Mouse (Mus musculus): ENCODE results near the gene Gm20388. TPM values are rescaled to one million over a fixed set of nuclear protein-coding genes. Genes with fewer than 3 reads are reported as not detected.
A peak's percentile ranks its signal among the peaks of the same experiment; 100 is the strongest.

Gm20388 gene
- polyA plus RNA-seq, 1 experiment from 2014 or later, result not detected

- no peaks in the 10 kb centered on the region for H3K36me3 ChIP-seq (ENCODE audit: control insufficient read depth, insufficient read depth, low read length)
- ATAC-seq (ENCODE audit: insufficient number of reproducible peaks, insufficient read depth, low FRiP score, low read depth), result no peak
- H3K4me1 ChIP-seq (ENCODE audit: control insufficient read depth in 2 of 2, insufficient read depth in 2 of 2, low read length in 2 of 2), result peaks cover 62 to 73% of the 10 kb centered on the region in 2 experiments
- WGBS, result under 1% methylated on average over 72 of the region's 73 CpGs
- peak overlapping the region; percentile 71 to 97 for H3K27ac ChIP-seq (replicated peaks in 1 of 2; ENCODE audit: control insufficient read depth in 1 of 2, insufficient read depth in 1 of 2, low read depth in 2 of 2, low read length in 2 of 2)
- H3K4me2 ChIP-seq (ENCODE audit: low read length), result peak overlapping the region; percentile 96
- H3K9me3 ChIP-seq (ENCODE audit: control insufficient read depth, low read length), result no peaks in the 10 kb centered on the region
- H3K27me3 ChIP-seq (ENCODE audit: control insufficient read depth, insufficient read depth, low read length), result no peaks in the 10 kb centered on the region
- H3K9ac ChIP-seq (ENCODE audit: low read length), result peak overlapping the region; percentile 93
- H3K4me3 ChIP-seq (ENCODE audit: control insufficient read depth in 1 of 2, insufficient read depth in 1 of 2, low read depth in 1 of 2, low read length in 2 of 2), result peak overlapping the region; percentile 85 to 93
These were observed 578.6 kb downstream of the Gm20388 start for GRCm38 (mm10) chr8:120489142-120489754.

GRCm38 (mm10) chr8:120489771-120490281 lies 579.2 kb downstream of the Gm20388 start:
- 4% methylated on average over 15 of the region's 15 CpGs for WGBS
- Histone ChIP-seq H3K9me3 (ENCODE audit: control insufficient read depth, low read length) (no peaks in the 10 kb centered on the region), H3K4me1 (ENCODE audit: control insufficient read depth in 2 of 2, insufficient read depth in 2 of 2, low read length in 2 of 2) (peaks cover 61 to 73% of the 10 kb centered on the region in 2 experiments), H3K36me3 (ENCODE audit: control insufficient read depth, insufficient read depth, low read length) (no peaks in the 10 kb centered on the region), H3K27me3 (ENCODE audit: control insufficient read depth, insufficient read depth, low read length) (no peaks in the 10 kb centered on the region), H3K27ac (replicated peaks in 1 of 2; ENCODE audit: control insufficient read depth in 1 of 2, insufficient read depth in 1 of 2, low read depth in 2 of 2, low read length in 2 of 2) (peak overlapping the region; percentile 71 to 97), H3K9ac (ENCODE audit: low read length) (peak overlapping the region; percentile 93), H3K4me3 (ENCODE audit: control insufficient read depth in 1 of 2, insufficient read depth in 1 of 2, low read depth in 1 of 2, low read length in 2 of 2) (peak overlapping the region; percentile 85 to 93), H3K4me2 (ENCODE audit: low read length) (peak overlapping the region; percentile 96)
- no peak for ATAC-seq (ENCODE audit: insufficient number of reproducible peaks, insufficient read depth, low FRiP score, low read depth)

GRCm38 (mm10) chr8:120490354-120491141 lies 579.9 kb downstream of the Gm20388 start:
- ATAC-seq (ENCODE audit: insufficient number of reproducible peaks, insufficient read depth, low FRiP score, low read depth), result no peak
- Histone ChIP-seq H3K4me2 (ENCODE audit: low read length) (peak overlapping the region; percentile 96), H3K36me3 (ENCODE audit: control insufficient read depth, insufficient read depth, low read length) (no peaks in the 10 kb centered on the region), H3K9ac (ENCODE audit: low read length) (peak overlapping the region; percentile 93), H3K27ac (replicated peaks in 1 of 2; ENCODE audit: control insufficient read depth in 1 of 2, insufficient read depth in 1 of 2, low read depth in 2 of 2, low read length in 2 of 2) (peak overlapping the region; percentile 29 to 97), H3K4me1 (ENCODE audit: control insufficient read depth in 2 of 2, insufficient read depth in 2 of 2, low read length in 2 of 2) (peaks cover 62 to 73% of the 10 kb centered on the region in 2 experiments), H3K9me3 (ENCODE audit: control insufficient read depth, low read length) (no peaks in the 10 kb centered on the region), H3K27me3 (ENCODE audit: control insufficient read depth, insufficient read depth, low read length) (no peaks in the 10 kb centered on the region), H3K4me3 (ENCODE audit: control insufficient read depth in 1 of 2, insufficient read depth in 1 of 2, low read depth in 1 of 2, low read length in 2 of 2) (peak overlapping the region; percentile 85 to 93)
- WGBS, result 15% methylated on average over 12 of the region's 12 CpGs

GRCm38 (mm10) chr8:120491166-120491793 lies 580.6 kb downstream of the Gm20388 start:
- peak overlapping the region; percentile 93 for H3K9ac ChIP-seq (ENCODE audit: low read length)
- peaks cover 61 to 68% of the 10 kb centered on the region in 2 experiments for H3K4me1 ChIP-seq (ENCODE audit: control insufficient read depth in 2 of 2, insufficient read depth in 2 of 2, low read length in 2 of 2)
- no peaks in the 10 kb centered on the region for H3K27me3 ChIP-seq (ENCODE audit: control insufficient read depth, insufficient read depth, low read length)
- ATAC-seq (ENCODE audit: insufficient number of reproducible peaks, insufficient read depth, low FRiP score, low read depth), result no peak
- H3K4me2 ChIP-seq (ENCODE audit: low read length), result peak overlapping the region; percentile 96
- no peaks in the 10 kb centered on the region for H3K9me3 ChIP-seq (ENCODE audit: control insufficient read depth, low read length)
- no peaks in the 10 kb centered on the region for H3K36me3 ChIP-seq (ENCODE audit: control insufficient read depth, insufficient read depth, low read length)
- peak overlapping the region in 1 of 2 experiments; percentile 97; a peak in 1 of 4 replicates for H3K27ac ChIP-seq (replicated peaks in 1 of 2; ENCODE audit: control insufficient read depth in 1 of 2, insufficient read depth in 1 of 2, low read depth in 2 of 2, low read length in 2 of 2)
- WGBS, result 56% methylated on average over 5 of the region's 5 CpGs
- H3K4me3 ChIP-seq (ENCODE audit: control insufficient read depth in 1 of 2, insufficient read depth in 1 of 2, low read depth in 1 of 2, low read length in 2 of 2), result peak overlapping the region in 1 of 2 experiments; percentile 85; a peak in 1 of 4 replicates

GRCm38 (mm10) chr8:120492193-120492880 lies 581.7 kb downstream of the Gm20388 start:
- Histone ChIP-seq H3K4me1 (ENCODE audit: control insufficient read depth in 2 of 2, insufficient read depth in 2 of 2, low read length in 2 of 2) (peaks cover 61 to 68% of the 10 kb centered on the region in 2 experiments), H3K4me2 (ENCODE audit: low read length) (peak overlapping the region; percentile 37; the same call in 1 of the 2 replicates), H3K9ac (ENCODE audit: low read length) (peak overlapping the region; percentile 26; the same call in 1 of the 2 replicates), H3K36me3 (ENCODE audit: control insufficient read depth, insufficient read depth, low read length) (no peaks in the 10 kb centered on the region), H3K4me3 (ENCODE audit: control insufficient read depth in 1 of 2, insufficient read depth in 1 of 2, low read depth in 1 of 2, low read length in 2 of 2) (no peak overlapping the region), H3K9me3 (ENCODE audit: control insufficient read depth, low read length) (no peaks in the 10 kb centered on the region), H3K27me3 (ENCODE audit: control insufficient read depth, insufficient read depth, low read length) (no peaks in the 10 kb centered on the region), H3K27ac (replicated peaks in 1 of 2; ENCODE audit: control insufficient read depth in 1 of 2, insufficient read depth in 1 of 2, low read depth in 2 of 2, low read length in 2 of 2) (0 out of 4 replicates have a peak overlapping the region, but pooled peaks of 1 of the 2 experiments have one; percentile 2)
- ATAC-seq (ENCODE audit: insufficient number of reproducible peaks, insufficient read depth, low FRiP score, low read depth), result no peak
- WGBS, result 31% methylated on average over 14 of the region's 14 CpGs

GRCm38 (mm10) chr8:120492881-120493220 lies 582.2 kb downstream of the Gm20388 start:
- H3K4me2 ChIP-seq (ENCODE audit: low read length), result peak overlapping the region; percentile 37; the same call in 1 of the 2 replicates
- no peak overlapping the region for H3K4me3 ChIP-seq (ENCODE audit: control insufficient read depth in 1 of 2, insufficient read depth in 1 of 2, low read depth in 1 of 2, low read length in 2 of 2)
- ATAC-seq (ENCODE audit: insufficient number of reproducible peaks, insufficient read depth, low FRiP score, low read depth), result no peak
- H3K9me3 ChIP-seq (ENCODE audit: control insufficient read depth, low read length), result no peaks in the 10 kb centered on the region
- peak overlapping the region; percentile 4; the same call in 1 of the 2 replicates for H3K9ac ChIP-seq (ENCODE audit: low read length)
- 39% methylated on average over 4 of the region's 4 CpGs for WGBS
- peak overlapping the region in 1 of 2 experiments; percentile 2; a peak in 1 of 4 replicates for H3K27ac ChIP-seq (replicated peaks in 1 of 2; ENCODE audit: control insufficient read depth in 1 of 2, insufficient read depth in 1 of 2, low read depth in 2 of 2, low read length in 2 of 2)
- H3K36me3 ChIP-seq (ENCODE audit: control insufficient read depth, insufficient read depth, low read length), result no peaks in the 10 kb centered on the region
- H3K27me3 ChIP-seq (ENCODE audit: control insufficient read depth, insufficient read depth, low read length), result no peaks in the 10 kb centered on the region
- peaks cover 66 to 73% of the 10 kb centered on the region in 2 experiments for H3K4me1 ChIP-seq (ENCODE audit: control insufficient read depth in 2 of 2, insufficient read depth in 2 of 2, low read length in 2 of 2)

All from heart, embryonic 14.5 days (tissue).